Mouse (Mus musculus): ENCODE measurements at regions not wholly inside any gene's neighbourhood (a gene's known extent, or its start where the extent isn't known, plus 50 kb on each side); places are given as distances from the start of the nearest gene placed in this dataset.

DNA sequence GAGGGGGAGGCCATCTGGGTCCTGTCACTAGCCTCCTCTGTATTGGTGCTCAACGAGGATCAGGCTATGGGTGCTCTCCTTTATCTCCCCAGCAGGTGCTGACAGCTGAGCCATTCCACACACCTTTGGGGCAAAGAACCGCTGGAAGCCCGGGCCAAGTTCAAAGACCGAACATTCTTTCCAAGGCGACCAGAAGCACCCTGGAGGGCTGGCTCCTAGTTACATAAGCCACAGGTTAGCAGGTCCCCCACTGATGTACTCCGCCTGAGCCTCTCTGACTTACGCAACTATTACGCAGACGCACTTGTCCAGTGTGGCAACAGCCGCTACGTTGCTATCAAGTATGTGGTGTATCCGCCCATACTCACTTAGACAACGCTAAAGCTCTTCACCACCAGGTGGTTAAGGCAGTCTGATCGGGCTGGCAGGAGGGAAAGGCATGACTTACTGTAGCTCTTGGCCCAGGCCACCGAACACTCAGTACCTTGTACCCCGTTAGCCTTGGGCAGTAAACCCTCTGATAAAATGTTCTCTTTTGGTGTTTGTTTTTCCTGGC is 69.2 kb downstream of the Gm33543 start:
- Histone ChIP-seq H3K9me3 (ENCODE audit: low read length) (no peaks in the 10 kb centered on the region), H3K27ac (ENCODE audit: low read depth) (peak overlapping the region; percentile 78; the same call in 1 of the 2 replicates), H3K4me1 (ENCODE audit: insufficient read depth) (peaks cover 19% of the 10 kb centered on the region), H3K4me2 (ENCODE audit: low read depth, low read length) (0 out of 2 replicates have a peak overlapping the region, but pooled peaks have one; percentile 16), H3K4me3 (ENCODE audit: low read depth, low read length) (no peak overlapping the region), H3K27me3 (ENCODE audit: insufficient read depth, low read length) (no peaks in the 10 kb centered on the region), H3K36me3 (replicated peaks; ENCODE audit: insufficient read depth, low read length) (no peaks in the 10 kb centered on the region), H3K9ac (replicated peaks) (no peak overlapping the region)
- peak; percentile 74 for DNase-seq
- peak; percentile 96 for ATAC-seq
- WGBS (ENCODE audit: insufficient replicate concordance), result 56% methylated on average over 16 of the region's 16 CpGs
- TF ChIP-seq CTCF (IDR thresholded peaks at IDR 0.05; ENCODE audit: low read depth), result peak; percentile 47
- TF ChIP-seq EP300 (IDR thresholded peaks at IDR 0.05; ENCODE audit: low read depth), result peak; percentile 77

DNA sequence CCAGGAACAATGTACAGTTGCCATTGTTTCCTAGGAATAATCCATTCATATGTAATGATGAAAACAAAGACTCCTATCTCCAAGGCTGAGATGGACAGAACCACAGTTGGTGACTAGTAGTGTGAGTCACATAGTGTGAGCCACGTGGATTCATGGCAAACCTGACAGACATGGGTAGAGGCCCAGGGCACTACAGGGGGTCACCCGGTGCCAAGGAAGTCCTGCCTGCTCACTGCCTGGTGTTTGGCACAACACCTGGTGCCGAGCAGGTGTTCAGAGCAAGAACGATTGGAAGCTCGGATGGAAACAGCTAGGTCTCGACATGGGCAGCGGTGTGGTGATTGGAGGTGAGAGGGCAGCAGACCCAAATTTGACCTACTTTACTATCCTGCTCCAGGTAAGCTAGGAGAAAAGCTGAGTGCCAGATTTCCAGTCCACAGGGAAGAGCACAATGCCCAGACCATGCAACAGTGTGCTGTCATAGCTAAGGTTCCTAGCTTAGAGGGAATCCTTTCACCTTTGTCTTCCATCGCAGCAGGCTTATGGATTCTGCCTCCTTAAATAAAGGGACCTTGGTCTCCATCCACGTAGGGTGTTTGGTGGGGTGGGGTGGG is 69.8 kb downstream of the Gm33543 start:
- DNase-seq (no peak), ATAC-seq (peak; percentile 7; the same call in 1 of the 2 replicates)
- Histone ChIP-seq H3K9me3 (ENCODE audit: low read length) (no peaks in the 10 kb centered on the region), H3K27ac (ENCODE audit: low read depth) (peak overlapping the region; percentile 78; the same call in 1 of the 2 replicates), H3K27me3 (ENCODE audit: insufficient read depth, low read length) (no peaks in the 10 kb centered on the region), H3K4me2 (ENCODE audit: low read depth, low read length) (0 out of 2 replicates have a peak overlapping the region, but pooled peaks have one; percentile 16), H3K36me3 (replicated peaks; ENCODE audit: insufficient read depth, low read length) (no peaks in the 10 kb centered on the region), H3K4me1 (ENCODE audit: insufficient read depth) (peaks cover 13% of the 10 kb centered on the region), H3K4me3 (ENCODE audit: low read depth, low read length) (no peak overlapping the region), H3K9ac (replicated peaks) (no peak overlapping the region)
- 86% methylated on average over 9 of the region's 9 CpGs for WGBS (ENCODE audit: insufficient replicate concordance)
- no peak for TF ChIP-seq CTCF (IDR thresholded peaks at IDR 0.05; ENCODE audit: low read depth)
- TF ChIP-seq EP300 (IDR thresholded peaks at IDR 0.05; ENCODE audit: low read depth), result no peak

- Histone ChIP-seq H3K36me3 (replicated peaks; ENCODE audit: insufficient read depth, low read length) (no peaks in the 10 kb centered on the region), H3K27ac (ENCODE audit: low read depth) (no peak overlapping the region), H3K4me2 (ENCODE audit: low read depth, low read length) (no peak overlapping the region), H3K9ac (replicated peaks) (no peak overlapping the region), H3K4me1 (ENCODE audit: insufficient read depth) (peaks cover 5% of the 10 kb centered on the region; the same call in 1 of the 2 replicates), H3K27me3 (ENCODE audit: insufficient read depth, low read length) (no peaks in the 10 kb centered on the region), H3K4me3 (ENCODE audit: low read depth, low read length) (no peak overlapping the region), H3K9me3 (ENCODE audit: low read length) (no peaks in the 10 kb centered on the region)
- DNase-seq (no peak), ATAC-seq (no peak)
- no peak for TF ChIP-seq CTCF (IDR thresholded peaks at IDR 0.05; ENCODE audit: low read depth)
- no peak for TF ChIP-seq EP300 (IDR thresholded peaks at IDR 0.05; ENCODE audit: low read depth)
- 77% methylated on average over 8 of the region's 8 CpGs for WGBS (ENCODE audit: insufficient replicate concordance)
These were observed 73.8 kb downstream of the Gm33543 start for GRCm38 (mm10) chr10:95768974-95769373.

GRCm38 (mm10) chr10:95767526-95768161 is 75.1 kb downstream of the Gm33543 start:
- ATAC-seq, result no peak
- no peak overlapping the region for H3K4me2 ChIP-seq (ENCODE audit: low read depth, low read length)
- no peak for TF ChIP-seq EP300 (IDR thresholded peaks at IDR 0.05; ENCODE audit: low read depth)
- H3K27me3 ChIP-seq (ENCODE audit: insufficient read depth, low read length), result no peaks in the 10 kb centered on the region
- H3K4me1 ChIP-seq (ENCODE audit: insufficient read depth), result peaks cover 3% of the 10 kb centered on the region; the same call in 1 of the 2 replicates
- H3K9me3 ChIP-seq (ENCODE audit: low read length), result no peaks in the 10 kb centered on the region
- no peak for DNase-seq
- H3K4me3 ChIP-seq (ENCODE audit: low read depth, low read length), result no peak overlapping the region
- 37% methylated on average over 7 of the region's 7 CpGs for WGBS (ENCODE audit: insufficient replicate concordance)
- no peak overlapping the region for H3K9ac ChIP-seq (replicated peaks)
- no peaks in the 10 kb centered on the region for H3K36me3 ChIP-seq (replicated peaks; ENCODE audit: insufficient read depth, low read length)
- 0 out of 2 replicates have a peak overlapping the region, but pooled peaks have one; percentile 23 for H3K27ac ChIP-seq (ENCODE audit: low read depth)

DNA sequence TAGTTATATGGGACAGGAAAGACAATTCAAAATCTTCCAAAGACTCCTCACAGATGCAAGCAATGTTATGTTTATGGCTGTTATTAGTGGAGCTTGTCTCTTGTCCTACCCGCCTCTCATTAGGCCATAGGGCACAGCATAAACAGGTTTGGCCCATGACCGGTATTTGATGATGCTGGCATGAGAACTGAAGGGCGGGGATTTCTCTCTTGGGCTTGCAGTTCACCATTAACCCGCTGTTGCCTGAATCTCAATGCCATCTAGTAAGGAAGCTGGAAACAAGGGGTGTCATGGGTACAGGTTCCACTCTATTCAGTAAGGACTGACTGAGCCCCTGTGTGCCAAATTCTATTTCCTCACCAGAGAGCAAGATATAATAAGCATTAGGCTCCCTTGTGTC is 78.6 kb downstream of the Gm33543 start:
- Histone ChIP-seq H3K9ac (replicated peaks) (no peak overlapping the region), H3K4me2 (ENCODE audit: low read depth, low read length) (no peak overlapping the region), H3K4me1 (ENCODE audit: insufficient read depth) (peaks cover 12% of the 10 kb centered on the region; the same call in 1 of the 2 replicates), H3K36me3 (replicated peaks; ENCODE audit: insufficient read depth, low read length) (no peaks in the 10 kb centered on the region), H3K27me3 (ENCODE audit: insufficient read depth, low read length) (no peaks in the 10 kb centered on the region), H3K9me3 (ENCODE audit: low read length) (no peaks in the 10 kb centered on the region), H3K27ac (ENCODE audit: low read depth) (peak overlapping the region; percentile 62), H3K4me3 (ENCODE audit: low read depth, low read length) (no peak overlapping the region)
- WGBS (ENCODE audit: insufficient replicate concordance), result 69% methylated on average over 4 of the region's 4 CpGs
- ATAC-seq (peak; percentile 75), DNase-seq (peak; percentile 44)
- no peak for TF ChIP-seq CTCF (IDR thresholded peaks at IDR 0.05; ENCODE audit: low read depth)
- peak; percentile 40; the same call in 1 of the 2 replicates for TF ChIP-seq EP300 (IDR thresholded peaks at IDR 0.05; ENCODE audit: low read depth)

GRCm38 (mm10) chr10:95762632-95763031 is 80.1 kb downstream of the Gm33543 start:
- Histone ChIP-seq H3K36me3 (replicated peaks; ENCODE audit: insufficient read depth, low read length) (no peaks in the 10 kb centered on the region), H3K4me3 (ENCODE audit: low read depth, low read length) (no peak overlapping the region), H3K27me3 (ENCODE audit: insufficient read depth, low read length) (no peaks in the 10 kb centered on the region), H3K4me1 (ENCODE audit: insufficient read depth) (peaks cover 15% of the 10 kb centered on the region), H3K4me2 (ENCODE audit: low read depth, low read length) (no peak overlapping the region), H3K9ac (replicated peaks) (no peak overlapping the region), H3K27ac (ENCODE audit: low read depth) (no peak overlapping the region), H3K9me3 (ENCODE audit: low read length) (no peaks in the 10 kb centered on the region)
- DNase-seq (no peak), ATAC-seq (no peak)
- WGBS (ENCODE audit: insufficient replicate concordance), result 50% methylated on average over 8 of the region's 8 CpGs
- no peak for TF ChIP-seq CTCF (IDR thresholded peaks at IDR 0.05; ENCODE audit: low read depth)
- TF ChIP-seq EP300 (IDR thresholded peaks at IDR 0.05; ENCODE audit: low read depth), result no peak
